Mouse (Mus musculus) granulocyte monocyte progenitor cell, adult 5-6 weeks (primary cell): ENCODE results near the gene Pten. TPM values are rescaled to one million over a fixed set of nuclear protein-coding genes. Genes with fewer than 3 reads are reported as not detected.

Experiments
- total RNA-seq, 2 experiments: library from RNA; stranded (forward) in 1 of 2; stranded (reverse) in 1 of 2; fragments of 200-712, 200-1000 nt in 1 of 2; fragments of >200 nt in 1 of 2; fragmentation: Nextera tagmentation in 1 of 2; gene quantifications; 2 replicates each; pipeline ENCODE4 v1.2.3; 2014 to 2017

Gene Pten
- total RNA-seq, 2 experiments from 2014 or later = 67.3 to 98.5 TPM

Other genes with a start within 250 kb of the Pten start
- gene Papss2, start 161.7 kb upstream of the Pten start, total RNA-seq (2014; fragmentation: Nextera tagmentation) = 45.0 and 49.3 TPM in 2 replicates
- 28.9 and 29.5 TPM in 2 replicates for gene Papss2, start 161.7 kb upstream of the Pten start, total RNA-seq (2017)
- gene Atad1, start 17.7 kb upstream of the Pten start, total RNA-seq (2014; fragmentation: Nextera tagmentation) = 59.5 and 62.9 TPM in 2 replicates
- gene Atad1, start 17.7 kb upstream of the Pten start, total RNA-seq (2017) = 77.7 and 82.9 TPM in 2 replicates